10 mouse cellular contexts compared by ENCODE assay signal in genomic region chr16:20195546-20195945, GRCm38 (mm10). TPM values are rescaled to one million over a fixed set of nuclear protein-coding genes. Genes with fewer than 3 reads are reported as not detected.
DNase-seq lines count a peak whose midpoint lies in the region; ATAC-seq lines count a peak whose summit lies in the region.
"Had no signal": no experiment of that assay in that cellular context is flagged by ENCODE, and none has a peak within 500 bp of the region (broad histone marks: within the 10 kb centered on the region; RNA-seq: fewer than 3 reads in every experiment).

No protein-coding gene starts in this region.

- no peaks in the 10 kb centered on the region for H3K9me3 ChIP-seq in limb, embryonic 11.5 days (ENCODE audit: control insufficient read depth, low read length)
- H3K9me3 ChIP-seq in limb, embryonic 10.5 days (replicated peaks), result no peaks in the 10 kb centered on the region

- no peak overlapping the region for H3K4me3 ChIP-seq in limb, embryonic 11.5 days (ENCODE audit: low read depth, low read length)
- no peak overlapping the region for H3K4me3 ChIP-seq in limb, embryonic 10.5 days
- H3K4me3 ChIP-seq: erythroblast, embryonic 14.5 days had no signal

- DNase-seq in cerebellum, postnatal 14 days, result peak; percentile 18 to 41
- no peak for DNase-seq in cerebellum, adult 11-12 months
- DNase-seq in limb, embryonic 11.5 days (ENCODE audit: low spot score), result peak; percentile 34
- no peak for DNase-seq in limb, embryonic 10.5 days (ENCODE audit: low spot score)
- peak; percentile 42 for DNase-seq in embryo, embryonic 10.5 days (ENCODE audit: low spot score)
- peak; percentile 32 for DNase-seq in retina, postnatal 1 day
- DNase-seq in urinary bladder, postnatal 14 days (ENCODE audit: low spot score), result no peak

- 93% methylated on average over 3 of the region's 3 CpGs for WGBS in limb, embryonic 11.5 days
- WGBS in limb, embryonic 10.5 days, result 97% methylated on average over 3 of the region's 3 CpGs

- ATAC-seq in limb, embryonic 11.5 days (ENCODE audit: insufficient number of reproducible peaks, low FRiP score, low TSS enrichment, low read depth), result no peak
- no peak for ATAC-seq in megakaryocyte-erythroid progenitor cell, adult 5-6 weeks (replicated peaks; ENCODE audit: low FRiP score, low TSS enrichment, poor library complexity, severe bottlenecking)

- H3K9ac ChIP-seq in limb, embryonic 11.5 days (ENCODE audit: low read length), result no peak overlapping the region

- H3K27me3 ChIP-seq in limb, embryonic 11.5 days (ENCODE audit: control insufficient read depth, insufficient read depth, low read length), result no peaks in the 10 kb centered on the region
- no peaks in the 10 kb centered on the region for H3K27me3 ChIP-seq in limb, embryonic 10.5 days (ENCODE audit: low read depth, poor library complexity, severe bottlenecking)

- peaks cover 8% of the 10 kb centered on the region; the same call in 1 of the 2 replicates for H3K36me3 ChIP-seq in limb, embryonic 11.5 days (ENCODE audit: control insufficient read depth, insufficient read depth, low read length)
- peaks cover 97% of the 10 kb centered on the region for H3K36me3 ChIP-seq in limb, embryonic 10.5 days

- no peaks in the 10 kb centered on the region for H3K4me1 ChIP-seq in limb, embryonic 11.5 days (ENCODE audit: control insufficient read depth, insufficient read depth, low read length)
- H3K4me1 ChIP-seq in limb, embryonic 10.5 days, result no peaks in the 10 kb centered on the region

- H3K27ac ChIP-seq in limb, embryonic 11.5 days (replicated peaks; ENCODE audit: low read depth, low read length), result no peak overlapping the region
- H3K27ac ChIP-seq in limb, embryonic 10.5 days, result no peak overlapping the region

- H3K4me2 ChIP-seq in limb, embryonic 11.5 days (ENCODE audit: low read depth, severe bottlenecking), result no peak overlapping the region

RNA-seq across cellular contexts. Expression of gene Map6d1, which starts 45.6 kb away (rescaled TPM):
- polyA plus RNA-seq in limb, embryonic 11.5 days (2014; fragmentation: Nextera tagmentation; extraction: Ambion mirVana), result 0.72 and 0.92 TPM in 2 replicates
- polyA plus RNA-seq in limb, embryonic 10.5 days (2016; fragmentation: Nextera tagmentation; extraction: Ambion mirVana), result 0.75 and 0.89 TPM in 2 replicates
- not detected in 2 replicates for total RNA-seq in megakaryocyte-erythroid progenitor cell, adult 5-6 weeks (2014; fragmentation: Nextera tagmentation)
- total RNA-seq in megakaryocyte-erythroid progenitor cell, adult 5-6 weeks (2017), result not detected in 2 replicates
- total RNA-seq: monocyte, adult 5-6 weeks had no signal

RNA-seq across cellular contexts. Expression of gene Yeats2, which starts 54.7 kb away (rescaled TPM):
- 48.5 and 58.3 TPM in 2 replicates for polyA plus RNA-seq in limb, embryonic 11.5 days (2014; fragmentation: Nextera tagmentation; extraction: Ambion mirVana)
- polyA plus RNA-seq in limb, embryonic 10.5 days (2016; fragmentation: Nextera tagmentation; extraction: Ambion mirVana), result 52.3 and 59.2 TPM in 2 replicates
- total RNA-seq in megakaryocyte-erythroid progenitor cell, adult 5-6 weeks (2014; fragmentation: Nextera tagmentation), result 35.9 and 67.2 TPM in 2 replicates
- total RNA-seq in megakaryocyte-erythroid progenitor cell, adult 5-6 weeks (2017), result 22.8 and 39.8 TPM in 2 replicates

Comparison
In these comparisons a context has a peak if more than half of its experiments do, and no peak if none do; other contexts are left out.
1. DNase-seq: peak in cerebellum, postnatal 14 days (2 of 2), limb, embryonic 11.5 days (single experiment), embryo, embryonic 10.5 days (single experiment) and retina, postnatal 1 day (single experiment); none in cerebellum, adult 11-12 months (single experiment), limb, embryonic 10.5 days (single experiment) and urinary bladder, postnatal 14 days (single experiment).